Mouse (Mus musculus) cortical plate, adult 2 months (tissue): Measurements from ENCODE around the gene Nmu.

Experiments used
- CTCF ChIP-seq: fragments of 200-500 bp; IDR thresholded peaks from 2 replicates; pipeline ENCODE4 v1.5.1; 2011; ENCODE audit warnings: mild to moderate bottlenecking, control low read depth, low read length; ENCODE audit not compliant: insufficient read depth; ENCODE audit errors: extremely low read depth
- POLR2A ChIP-seq: fragments of 200-500 bp; IDR thresholded peaks from 2 replicates; pipeline ENCODE4 v1.6.1; 2011; ENCODE audit warnings: mild to moderate bottlenecking, low read length, control low read depth; ENCODE audit not compliant: insufficient read depth; ENCODE audit errors: extremely low read depth

- TF ChIP-seq CTCF = no peak
- TF ChIP-seq POLR2A = no peak
Measured at GRCm38 (mm10) chr5:76327296-76327695, 36.3 kb downstream of the Nmu start.
